Mouse (Mus musculus) midbrain, embryonic 10.5 days (tissue): ENCODE measurements around the gene Ltbp1. TPM values are rescaled to one million over a fixed set of nuclear protein-coding genes. Genes with fewer than 3 reads are reported as not detected.
"Not testable (repeated sequence)": the region's sequence is repeated elsewhere in the genome, so short reads cannot be mapped to it uniquely, and the experiment has no call there.

Experiments used
- DNase-seq: peaks from one replicate; pipeline ENCODE4 v3.0.0-alpha.2; 2017; ENCODE audit warnings: low spot score
- H3K27ac ChIP-seq: fragments of 300-500 bp; sonication (generic); replicated peaks from 2 replicates; pipeline ENCODE4 v1.5.1; 2016; ENCODE audit warnings: mild to moderate bottlenecking
- H3K27me3 ChIP-seq: fragments of 300-500 bp; sonication (generic); 2 replicates; pipeline ENCODE4 v1.6.1; 2016; ENCODE audit warnings: low read depth, mild to moderate bottlenecking; ENCODE audit not compliant: poor library complexity, severe bottlenecking
- H3K36me3 ChIP-seq: fragments of 300-500 bp; sonication (generic); 2 replicates; pipeline ENCODE4 v1.6.1; 2016; ENCODE audit warnings: mild to moderate bottlenecking, moderate library complexity
- H3K4me1 ChIP-seq: fragments of 300-500 bp; sonication (generic); 2 replicates; pipeline ENCODE4 v1.6.1; 2016
- H3K4me3 ChIP-seq: fragments of 300-500 bp; sonication (generic); 2 replicates; pipeline ENCODE4 v1.5.1; 2016; ENCODE audit warnings: mild to moderate bottlenecking, moderate library complexity
- H3K9me3 ChIP-seq: fragments of 300-500 bp; sonication (generic); replicated peaks from 2 replicates; pipeline ENCODE4 v1.6.1; 2016; ENCODE audit warnings: mild to moderate bottlenecking
- WGBS: fragments of 180-500 bp; shearing (Covaris S2); methylation state at CpG from one replicate; pipeline ENCODE4 v1.1.7; 2016; 5-methylcytosine and 5-hydroxymethylcytosine counted together
- polyA plus RNA-seq: library from polyadenylated mRNA; unstranded; fragments of >200 nt; fragmentation: Nextera tagmentation; extraction: Ambion mirVana; gene quantifications from 2 replicates; pipeline ENCODE4 v1.2.1, GENCODE M21; 2016

Ltbp1 gene
- polyA plus RNA-seq, 1 experiment from 2014 or later, result 5.4 TPM

DNA sequence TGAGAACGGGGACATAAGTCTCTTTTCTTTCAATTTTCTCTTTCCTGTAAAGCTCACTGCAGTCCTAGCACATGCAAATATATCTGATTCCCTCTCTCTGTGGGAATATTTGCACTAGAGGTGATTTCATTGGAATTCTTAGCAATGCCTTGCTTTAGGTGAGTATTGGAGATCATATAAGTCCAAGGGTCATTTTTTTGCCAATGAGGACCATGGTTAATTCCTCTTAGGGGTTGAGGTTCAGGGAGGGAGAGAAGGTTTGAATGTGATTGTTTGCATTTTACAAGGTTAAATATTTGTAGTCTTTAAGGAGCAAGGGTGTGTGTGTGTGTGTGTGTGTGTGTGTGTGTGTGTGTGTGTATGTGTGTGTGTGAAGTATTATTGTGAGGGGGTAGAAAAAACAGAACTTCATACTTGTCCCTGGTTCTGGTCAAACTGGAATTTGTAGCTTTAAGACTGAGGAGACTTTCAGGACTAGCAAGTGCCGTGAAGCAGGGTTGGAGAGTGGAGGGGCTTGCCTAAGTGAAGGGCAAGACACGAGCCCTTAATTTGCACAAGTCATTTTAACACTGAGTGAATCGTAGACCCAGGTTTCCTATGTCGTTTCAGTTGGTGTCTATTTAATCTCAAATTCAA lies 103.8 kb downstream of the Ltbp1 start:
- DNase-seq, result no peak
- no peak overlapping the region for H3K27ac ChIP-seq
- 76% methylated on average over 5 of the region's 5 CpGs for WGBS
- H3K27me3 ChIP-seq, result no peaks in the 10 kb centered on the region
- no peaks in the 10 kb centered on the region for H3K4me1 ChIP-seq
- no peak overlapping the region for H3K4me3 ChIP-seq
- no peaks in the 10 kb centered on the region for H3K9me3 ChIP-seq
- no peaks in the 10 kb centered on the region for H3K36me3 ChIP-seq

DNA sequence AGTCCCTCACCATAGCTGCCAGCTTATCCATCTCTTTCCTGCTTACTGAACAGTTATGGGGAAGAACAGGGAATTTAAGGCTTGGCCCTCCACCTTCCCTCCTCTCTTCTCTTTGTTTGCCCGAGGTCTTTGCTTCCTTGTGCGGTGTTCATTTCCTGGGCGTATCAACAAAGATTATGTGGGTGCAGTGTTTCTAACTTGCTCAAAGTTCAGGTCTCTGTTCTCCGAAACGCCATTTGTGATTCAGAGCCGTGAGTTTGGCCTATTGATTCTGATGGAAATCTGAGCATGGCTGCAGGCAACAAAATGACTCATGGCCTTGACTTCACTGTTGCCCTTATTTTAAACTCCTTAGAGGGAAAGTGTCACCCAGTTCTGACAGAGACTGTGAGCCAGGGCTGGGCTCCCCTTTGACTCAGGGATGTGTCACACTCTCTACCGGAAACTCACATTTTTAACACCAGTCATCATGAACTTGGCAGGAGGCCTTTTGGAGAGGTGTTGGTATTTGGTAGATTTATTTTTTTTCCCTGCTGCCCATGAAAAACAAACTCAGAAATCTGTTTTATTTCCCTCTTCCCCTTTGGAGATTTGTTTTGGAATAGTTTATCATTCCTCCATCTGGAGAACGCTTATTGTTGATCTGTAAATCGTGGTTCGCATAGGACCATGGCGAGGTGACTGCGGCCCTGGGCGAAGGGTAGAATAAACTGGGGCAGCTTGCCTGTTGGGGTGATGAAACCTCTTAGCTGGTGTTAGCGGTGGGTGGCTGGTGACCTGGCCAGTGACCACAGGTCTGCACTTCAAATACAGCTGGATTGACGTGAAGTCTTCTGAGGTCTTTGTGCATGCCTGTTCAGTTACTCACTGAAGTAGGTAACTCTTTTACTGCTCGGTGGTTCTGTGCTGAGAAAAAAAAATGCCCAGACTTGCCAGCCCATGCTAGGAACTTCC lies 105.2 kb downstream of the Ltbp1 start:
- Histone ChIP-seq H3K27ac (no peak overlapping the region), H3K36me3 (no peaks in the 10 kb centered on the region), H3K9me3 (no peaks in the 10 kb centered on the region), H3K4me1 (no peaks in the 10 kb centered on the region), H3K4me3 (no peak overlapping the region), H3K27me3 (no peaks in the 10 kb centered on the region)
- no peak for DNase-seq
- 91% methylated on average over 16 of the region's 16 CpGs for WGBS

DNA sequence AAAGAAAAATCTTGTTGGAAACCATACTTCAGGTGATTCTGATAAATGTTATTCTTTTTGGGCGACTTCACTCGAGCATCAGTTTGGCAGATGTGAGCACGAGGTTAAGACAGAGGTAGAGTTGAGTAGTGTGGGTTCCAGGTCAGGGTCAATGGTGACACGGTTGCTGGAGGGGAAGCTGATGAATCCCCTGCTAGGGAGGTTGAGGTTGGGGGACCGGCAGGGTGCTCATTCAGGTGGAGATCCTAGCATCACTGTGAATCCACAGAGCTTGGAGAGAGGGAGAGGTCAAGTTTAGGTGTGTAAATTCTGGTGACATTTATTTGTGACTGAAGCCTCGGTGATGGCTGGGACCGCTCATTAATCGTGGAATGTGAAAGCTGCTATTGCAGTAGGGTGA lies 110.2 kb downstream of the Ltbp1 start:
- H3K4me1 ChIP-seq, result 0 out of 2 replicates have a peak, but pooled peaks cover 6% of the 10 kb centered on the region
- H3K4me3 ChIP-seq, result no peak overlapping the region
- DNase-seq, result no peak
- H3K27ac ChIP-seq, result no peak overlapping the region
- no peaks in the 10 kb centered on the region for H3K27me3 ChIP-seq
- H3K36me3 ChIP-seq, result no peaks in the 10 kb centered on the region
- H3K9me3 ChIP-seq, result no peaks in the 10 kb centered on the region
- WGBS, result 86% methylated on average over 8 of the region's 8 CpGs

DNA sequence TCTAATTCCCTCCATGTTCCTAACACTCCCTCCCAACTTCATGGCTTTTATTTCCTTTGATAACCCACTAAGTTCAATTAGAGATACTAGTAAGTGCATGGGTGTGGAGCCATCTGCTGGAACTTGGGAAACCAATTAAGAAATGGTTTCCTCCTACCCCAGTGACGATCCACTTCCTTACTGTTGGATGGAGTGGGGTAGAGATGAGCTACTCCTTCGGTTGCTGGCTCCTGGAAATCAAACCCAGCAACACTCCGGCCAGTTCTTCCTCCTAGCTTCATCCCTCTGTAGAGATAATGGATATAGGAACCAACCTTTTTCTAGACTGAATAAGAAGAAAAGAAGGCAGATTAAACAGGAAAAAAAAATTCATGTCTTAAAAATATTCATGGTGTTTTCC lies 113.5 kb downstream of the Ltbp1 start:
- Histone ChIP-seq H3K4me3 (no peak overlapping the region), H3K27ac (no peak overlapping the region), H3K27me3 (no peaks in the 10 kb centered on the region), H3K4me1 (0 out of 2 replicates have a peak, but pooled peaks cover 6% of the 10 kb centered on the region), H3K9me3 (no peaks in the 10 kb centered on the region), H3K36me3 (no peaks in the 10 kb centered on the region)
- no peak for DNase-seq
- 86% methylated on average over 3 of the region's 3 CpGs for WGBS

DNA sequence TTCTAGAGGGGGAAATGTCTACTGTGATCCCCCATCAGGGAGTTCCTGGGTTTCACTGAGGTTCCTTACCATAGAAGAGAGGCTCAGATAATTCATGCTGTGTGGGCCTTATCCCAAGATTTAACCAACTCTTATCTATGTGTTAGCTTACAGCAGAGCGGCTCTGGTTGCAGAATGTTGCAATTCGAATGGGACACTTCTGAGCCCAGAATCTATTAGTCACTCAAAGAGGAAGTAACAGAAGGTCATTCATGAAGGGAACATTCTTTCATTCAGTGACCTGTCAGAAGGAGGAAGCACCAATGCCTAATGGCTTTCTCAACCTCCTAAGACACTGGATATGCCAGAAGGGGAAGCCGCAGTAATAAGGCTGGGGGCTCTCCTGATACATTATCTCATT lies 114.1 kb downstream of the Ltbp1 start:
- Histone ChIP-seq H3K4me3 (no peak overlapping the region), H3K27ac (no peak overlapping the region), H3K27me3 (no peaks in the 10 kb centered on the region), H3K4me1 (0 out of 2 replicates have a peak, but pooled peaks cover 6% of the 10 kb centered on the region), H3K9me3 (no peaks in the 10 kb centered on the region), H3K36me3 (no peaks in the 10 kb centered on the region)
- WGBS, result 80% methylated on average over 3 of the region's 3 CpGs
- no peak for DNase-seq

DNA sequence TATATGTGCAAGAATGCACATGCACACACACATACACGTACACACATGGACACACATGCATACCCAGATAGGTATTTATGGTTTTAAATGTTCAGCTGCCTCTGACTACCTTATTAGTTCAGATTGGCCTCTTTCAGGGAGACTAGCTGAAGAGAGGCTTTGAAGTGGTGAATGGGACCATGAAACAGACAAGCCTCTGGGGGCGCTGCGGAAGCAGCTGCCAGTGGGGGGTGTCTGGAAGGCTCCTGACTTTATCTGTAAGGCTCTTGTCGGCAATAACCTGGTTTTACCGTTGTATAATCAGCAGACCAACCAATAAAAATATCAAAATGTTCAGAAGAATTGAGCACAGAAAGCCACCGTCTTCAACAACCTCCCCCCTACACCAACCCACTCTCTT lies 114.7 kb downstream of the Ltbp1 start:
- H3K27ac ChIP-seq, result no peak overlapping the region
- no peak overlapping the region for H3K4me3 ChIP-seq
- H3K9me3 ChIP-seq, result no peaks in the 10 kb centered on the region
- 44% methylated on average over 6 of the region's 6 CpGs for WGBS
- H3K4me1 ChIP-seq, result 0 out of 2 replicates have a peak, but pooled peaks cover 6% of the 10 kb centered on the region
- H3K27me3 ChIP-seq, result no peaks in the 10 kb centered on the region
- no peaks in the 10 kb centered on the region for H3K36me3 ChIP-seq
- no peak for DNase-seq

DNA sequence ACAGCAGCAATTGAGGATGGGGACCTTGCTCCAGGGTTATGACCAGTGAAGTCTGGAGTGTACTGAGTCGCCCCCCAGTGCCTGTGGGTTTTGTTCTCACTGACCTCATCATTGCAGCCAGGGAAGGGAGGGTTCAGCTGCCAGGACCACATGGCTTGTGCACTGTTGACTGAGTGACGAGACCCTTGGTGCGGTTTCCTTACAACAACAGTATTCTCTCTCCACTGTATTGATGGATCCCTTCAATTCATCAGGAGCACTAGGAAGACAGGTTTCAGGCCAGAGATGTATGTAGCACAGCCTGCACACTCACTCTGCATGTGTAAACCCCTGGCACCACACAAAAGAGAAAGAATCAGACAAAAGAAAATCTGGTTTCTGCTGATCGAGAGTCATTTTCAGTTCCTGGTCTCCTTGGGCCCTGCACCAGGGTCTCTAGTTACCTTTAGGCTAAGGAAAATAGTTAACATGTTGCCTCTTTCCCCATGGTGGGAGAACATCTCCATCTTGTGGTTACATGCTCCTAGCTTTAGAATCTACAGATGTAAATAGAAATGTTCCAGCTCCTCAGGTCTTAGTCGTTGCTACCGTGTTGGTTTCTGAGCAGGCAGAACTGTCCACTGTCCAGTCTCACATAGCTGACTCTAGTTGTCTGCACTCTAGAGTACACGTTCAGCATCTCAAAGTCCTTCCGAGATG lies 117.4 kb downstream of the Ltbp1 start:
- H3K9me3 ChIP-seq, result no peaks in the 10 kb centered on the region
- 83% methylated on average over 8 of the region's 8 CpGs for WGBS
- no peak for DNase-seq
- no peak overlapping the region for H3K27ac ChIP-seq
- H3K36me3 ChIP-seq, result no peaks in the 10 kb centered on the region
- 0 out of 2 replicates have a peak, but pooled peaks cover 6% of the 10 kb centered on the region for H3K4me1 ChIP-seq
- H3K27me3 ChIP-seq, result no peaks in the 10 kb centered on the region
- H3K4me3 ChIP-seq, result no peak overlapping the region

DNA sequence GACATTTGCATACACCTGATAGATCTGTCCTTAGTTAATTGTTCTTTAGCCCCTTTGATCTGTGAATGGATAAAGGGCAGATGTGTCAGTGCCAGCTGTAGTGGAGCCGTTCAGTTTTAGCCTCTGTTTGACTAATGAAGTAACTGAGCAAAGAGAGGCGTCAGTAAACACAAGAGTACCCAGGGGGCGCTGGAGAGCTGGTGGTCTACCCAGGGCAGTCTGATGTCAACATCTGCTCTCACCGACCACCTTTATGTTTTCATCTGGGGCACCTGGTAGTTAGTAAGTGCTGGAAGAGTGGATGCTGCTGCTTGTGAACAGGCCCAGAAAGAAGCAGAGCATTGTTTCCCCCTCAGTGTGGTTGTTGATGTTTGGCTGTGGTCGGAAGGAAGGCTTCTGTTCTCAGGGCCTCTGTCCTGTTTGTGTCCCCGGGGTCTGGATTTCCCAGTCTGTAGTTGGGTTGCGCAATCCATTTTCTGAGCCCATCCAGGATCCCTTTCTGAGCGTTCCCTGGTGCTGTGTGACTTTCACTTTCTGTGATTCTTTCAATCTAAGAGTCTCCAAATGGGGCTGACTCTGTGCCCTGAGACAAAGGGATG lies 123.1 kb downstream of the Ltbp1 start:
- Histone ChIP-seq H3K27me3 (no peaks in the 10 kb centered on the region), H3K9me3 (no peaks in the 10 kb centered on the region), H3K27ac (no peak overlapping the region), H3K4me3 (no peak overlapping the region), H3K36me3 (no peaks in the 10 kb centered on the region), H3K4me1 (no peaks in the 10 kb centered on the region)
- peak; percentile 18 for DNase-seq
- WGBS, result 65% methylated on average over 8 of the region's 8 CpGs

DNA sequence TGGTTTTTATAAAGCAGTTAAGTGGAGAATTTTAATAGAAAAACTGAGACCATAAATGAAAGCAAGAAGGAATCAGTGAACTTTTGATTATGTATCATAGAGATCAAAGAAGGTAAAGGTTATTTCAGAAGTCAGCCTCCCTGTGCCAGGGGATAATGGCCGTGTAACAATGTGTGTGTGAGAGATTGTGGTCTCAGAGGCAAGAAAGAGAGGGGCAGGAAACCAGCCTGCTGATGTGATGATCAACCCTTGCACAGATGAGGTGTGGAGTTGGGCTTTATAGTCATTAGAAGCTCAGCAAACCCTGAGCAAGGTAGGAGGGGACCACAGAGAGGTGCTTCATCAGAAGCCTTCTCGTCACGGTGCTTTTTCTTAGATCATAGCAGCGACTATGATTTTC lies 128.6 kb downstream of the Ltbp1 start:
- Histone ChIP-seq H3K36me3 (no peaks in the 10 kb centered on the region), H3K9me3 (no peaks in the 10 kb centered on the region), H3K4me1 (no peaks in the 10 kb centered on the region), H3K27me3 (no peaks in the 10 kb centered on the region), H3K4me3 (no peak overlapping the region), H3K27ac (no peak overlapping the region)
- WGBS, result 91% methylated on average over 4 of the region's 4 CpGs
- DNase-seq, result no peak

DNA sequence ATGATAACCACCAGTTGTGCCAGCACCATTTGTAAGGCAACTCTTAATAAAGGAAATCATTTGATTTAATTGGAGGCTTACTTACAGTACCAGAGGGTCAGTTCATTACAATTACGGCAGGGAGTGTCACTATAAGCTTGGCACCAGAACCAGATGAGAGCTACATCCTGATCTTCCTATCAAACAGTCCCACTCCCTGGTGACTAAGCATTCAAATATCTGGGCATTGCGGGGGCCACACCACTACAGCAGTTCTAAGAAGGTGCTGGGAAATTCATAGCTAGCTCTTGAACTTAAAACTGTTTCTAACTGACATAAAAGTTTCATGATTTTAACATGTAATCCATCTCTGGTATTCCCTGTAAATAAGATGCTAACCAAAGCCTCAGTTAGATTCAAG lies 134.4 kb downstream of the Ltbp1 start:
- Histone ChIP-seq H3K27ac (no peak overlapping the region), H3K9me3 (no peaks in the 10 kb centered on the region), H3K36me3 (no peaks in the 10 kb centered on the region), H3K27me3 (no peaks in the 10 kb centered on the region), H3K4me1 (peaks cover 14% of the 10 kb centered on the region), H3K4me3 (no peak overlapping the region)
- no peak for DNase-seq
- WGBS, result 86% methylated on average over 2 of the region's 2 CpGs

DNA sequence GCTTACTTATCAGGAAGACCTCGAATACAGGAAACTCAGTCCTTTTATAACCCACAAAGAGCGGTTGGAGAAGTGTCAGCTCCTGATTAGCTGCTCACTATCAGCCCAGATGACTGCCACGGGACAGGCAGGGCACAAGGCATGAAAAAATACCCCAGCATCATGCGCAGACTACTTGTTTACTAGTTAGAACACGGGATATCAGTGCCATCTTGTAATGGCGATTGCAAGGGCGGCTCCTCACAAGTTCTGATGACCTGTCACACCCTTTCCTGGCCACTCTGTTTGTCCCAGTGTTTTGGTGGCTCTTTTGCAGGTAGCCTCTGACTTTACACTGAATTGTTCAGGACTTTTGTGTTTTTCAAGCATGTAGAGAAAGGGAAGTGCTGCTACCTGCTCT lies 137.5 kb downstream of the Ltbp1 start:
- not testable (repeated sequence) for H3K27ac ChIP-seq, H3K4me3 ChIP-seq, H3K27me3 ChIP-seq, H3K36me3 ChIP-seq, DNase-seq, H3K9me3 ChIP-seq
- 92% methylated on average over 7 of the region's 7 CpGs for WGBS
- peaks cover 14% of the 10 kb centered on the region for H3K4me1 ChIP-seq

DNA sequence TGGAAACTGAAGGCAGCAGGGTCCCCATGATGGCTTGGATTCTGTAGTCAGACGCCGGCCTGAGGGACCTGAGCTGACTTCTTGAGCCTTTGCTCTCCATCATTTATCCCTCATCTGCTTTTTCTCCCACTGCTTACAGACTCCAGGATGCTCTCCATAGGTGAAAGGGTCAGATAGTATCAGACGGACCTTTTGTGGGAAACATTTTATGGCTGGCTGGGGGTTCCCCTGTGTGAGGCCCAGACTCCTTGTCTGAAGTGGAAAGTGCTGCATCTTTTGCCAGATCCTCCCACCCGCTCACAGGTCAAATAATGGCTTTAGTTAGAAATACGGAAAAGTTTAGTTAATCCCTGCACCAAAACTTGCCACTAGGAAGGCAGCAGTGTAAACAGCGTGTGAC lies 138.6 kb downstream of the Ltbp1 start:
- H3K27me3 ChIP-seq, result no peaks in the 10 kb centered on the region
- H3K36me3 ChIP-seq, result no peaks in the 10 kb centered on the region
- H3K4me1 ChIP-seq, result peaks cover 14% of the 10 kb centered on the region
- DNase-seq, result peak; percentile 33
- H3K27ac ChIP-seq, result peak overlapping the region; percentile 53; the same call in 1 of the 2 replicates
- H3K9me3 ChIP-seq, result no peaks in the 10 kb centered on the region
- WGBS, result 28% methylated on average over 6 of the region's 6 CpGs
- no peak overlapping the region for H3K4me3 ChIP-seq
